Mouse (Mus musculus) induced T-regulatory cell, adult 2 months (primary cell): Measurements from ENCODE around the gene 4933402N22Rik.
"Not testable (repeated sequence)": the region's sequence is repeated elsewhere in the genome, so short reads cannot be mapped to it uniquely, and the experiment has no call there.

Experiments used
- DNase-seq: peaks from one replicate; pipeline ENCODE4 v3.0.0-alpha.2; 2012; ENCODE audit warnings: low read depth

4933402N22Rik gene

DNA sequence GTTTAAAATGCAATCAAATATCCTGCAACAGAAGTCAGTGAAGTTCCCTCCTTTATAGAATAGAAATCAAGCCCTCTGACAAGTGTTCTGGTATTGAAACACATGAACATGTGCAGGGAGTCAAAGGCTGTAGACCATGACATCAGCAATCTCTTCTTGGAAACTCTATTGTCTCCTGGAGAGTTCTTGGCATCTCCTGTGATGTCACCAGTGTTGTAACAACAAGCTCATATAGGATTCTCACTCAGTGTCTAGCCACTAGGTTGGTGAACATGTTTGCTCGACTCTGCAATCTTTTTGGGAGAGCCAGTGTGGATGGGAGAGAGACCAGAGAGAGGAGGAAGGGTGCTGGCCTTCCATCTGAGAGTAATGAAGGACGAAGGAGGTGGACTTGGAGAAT lies at the start of gene 4933402N22Rik:
Gene 4933402N22Rik, plus strand, starts transcription at position 301 of the 400 bp plus-strand sequence.
- DNase-seq = not testable (repeated sequence)

DNA sequence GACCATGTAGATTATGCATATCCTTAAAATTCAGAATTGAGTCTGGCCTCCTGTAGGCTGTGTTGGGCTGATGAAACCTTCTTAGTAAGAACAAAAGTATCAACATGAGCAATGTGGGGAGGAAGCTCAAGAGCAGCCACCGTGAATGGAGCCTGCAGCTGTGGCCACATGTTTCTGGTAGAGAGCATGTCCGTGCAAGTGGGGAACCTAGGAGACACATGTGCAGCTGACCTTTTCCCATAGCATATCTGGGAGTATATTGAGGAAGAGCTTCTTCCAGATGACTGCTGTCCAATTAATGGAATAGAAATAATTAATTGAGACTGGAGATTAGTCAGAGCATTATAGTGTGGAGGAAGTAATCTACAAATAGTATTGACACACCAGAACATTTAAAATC lies 5.9 kb downstream of the 4933402N22Rik start:
- DNase-seq = not testable (repeated sequence)
